Mouse (Mus musculus): ENCODE measurements around the gene Gm7697.
"Not testable (repeated sequence)": the region's sequence is repeated elsewhere in the genome, so short reads cannot be mapped to it uniquely, and the experiment has no call there.

Gene Gm7697

GRCm38 (mm10) chr8:69522876-69523275 is at the start of gene Gm7697:
Gene Gm7697, minus strand, starts transcription at chr8:69522976.
- DNase-seq, result not testable (repeated sequence)

GRCm38 (mm10) chr8:69551249-69551648 is 28.5 kb upstream of the Gm7697 start:
- not testable (repeated sequence) for DNase-seq

GRCm38 (mm10) chr8:69549556-69549955 is 26.8 kb upstream of the Gm7697 start:
- DNase-seq, result peak; percentile 63

DNA sequence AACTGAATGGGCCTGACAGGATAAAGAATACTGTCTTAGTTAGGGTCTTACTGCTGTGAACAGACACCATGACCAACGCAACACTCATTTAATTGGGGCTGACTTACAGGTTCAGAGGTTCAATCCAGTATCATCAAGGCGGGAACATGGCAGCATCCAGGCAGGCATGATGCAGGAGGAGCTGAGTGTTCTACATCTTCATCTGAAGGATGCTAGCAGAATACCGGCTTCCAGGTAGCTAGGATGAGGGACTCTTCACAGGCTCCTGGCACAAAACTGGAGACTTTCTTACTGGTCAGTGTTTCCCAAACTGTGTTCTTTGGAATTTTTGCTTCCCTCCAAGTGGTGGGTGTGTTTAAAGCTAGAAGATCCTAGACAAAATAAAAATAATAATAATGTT is 25.3 kb upstream of the Gm7697 start:
- not testable (repeated sequence) for DNase-seq

DNA sequence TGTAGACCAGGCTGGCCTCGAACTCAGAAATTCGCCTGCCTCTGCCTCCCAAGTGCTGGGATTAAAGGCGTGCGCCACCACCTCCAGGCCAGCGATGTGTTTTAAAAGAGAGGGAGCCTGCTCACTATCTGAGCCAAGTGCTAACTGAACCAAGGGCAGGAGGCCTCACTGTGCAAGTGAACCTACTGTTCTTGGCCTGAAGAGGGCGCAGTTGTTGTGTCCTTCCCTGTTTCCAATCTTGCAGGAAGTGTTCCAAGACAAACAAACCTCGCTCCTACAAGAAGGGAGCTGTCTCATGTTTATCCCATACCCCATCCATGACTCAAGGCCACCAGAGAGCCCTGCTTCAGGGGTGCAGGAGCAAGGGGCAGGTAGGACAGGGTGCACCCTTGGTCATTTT is 24.4 kb upstream of the Gm7697 start:
- not testable (repeated sequence) for DNase-seq

DNA sequence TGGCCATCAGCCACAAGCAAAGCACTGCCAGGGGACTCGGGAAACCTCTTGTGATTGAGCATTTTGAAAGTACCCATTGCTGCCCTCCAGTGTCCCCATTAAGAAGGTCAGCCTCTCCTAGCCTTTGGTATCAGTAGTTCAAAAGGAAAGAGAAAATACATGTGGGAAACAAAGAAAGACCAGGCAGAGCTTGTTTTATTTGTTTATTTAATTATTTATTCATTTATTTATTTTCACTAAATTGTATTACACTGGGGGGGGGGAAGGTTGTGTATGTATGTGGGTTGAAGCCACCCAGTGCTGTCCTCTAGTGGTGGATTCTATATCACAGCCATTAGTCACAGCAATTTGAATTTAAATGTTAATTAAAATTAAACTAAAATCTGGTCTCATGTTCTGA is 22.2 kb upstream of the Gm7697 start:
- DNase-seq, result peak; percentile 47

DNA sequence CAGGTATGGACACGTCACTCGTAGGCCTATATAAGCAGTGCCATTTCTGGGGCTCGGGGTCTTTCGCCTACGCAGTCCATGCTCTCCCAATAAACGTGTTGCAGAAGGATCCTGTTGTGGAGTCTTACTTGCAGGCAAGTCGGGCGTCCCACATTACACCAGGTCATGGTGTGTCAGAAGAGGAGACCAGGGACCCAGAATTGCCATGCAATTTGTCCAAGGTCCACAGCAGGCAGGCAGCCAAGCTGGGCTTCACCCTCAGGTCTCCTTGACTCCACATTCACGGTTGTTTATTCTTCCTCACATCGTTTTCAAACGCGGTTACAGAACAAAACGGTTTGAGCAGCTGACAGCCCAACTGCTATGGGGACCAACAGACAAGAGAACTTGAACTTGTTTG is 21.7 kb upstream of the Gm7697 start:
- DNase-seq, result peak; percentile 31

- DNase-seq, result not testable (repeated sequence)
These were observed 21.2 kb upstream of the Gm7697 start for GRCm38 (mm10) chr8:69543984-69544383.

GRCm38 (mm10) chr8:69540764-69541163 is 18.0 kb upstream of the Gm7697 start:
- DNase-seq, result not testable (repeated sequence)

GRCm38 (mm10) chr8:69540331-69540730 is 17.6 kb upstream of the Gm7697 start:
- DNase-seq, result not testable (repeated sequence)

- not testable (repeated sequence) for DNase-seq
These were observed 47.8 kb downstream of the Gm7697 start for GRCm38 (mm10) chr8:69474946-69475345.

- not testable (repeated sequence) for DNase-seq
These were observed 69.3 kb downstream of the Gm7697 start, which contains the start of gene Gm9495 for GRCm38 (mm10) chr8:69453465-69453864. Gene Gm9495, minus strand, starts transcription at chr8:69453565.
